Mouse (Mus musculus): ENCODE data around the gene Stra6. TPM values are rescaled to one million over a fixed set of nuclear protein-coding genes. Genes with fewer than 3 reads are reported as not detected.

Stra6 gene
- total RNA-seq, 1 experiment from 2014 or later = not detected

GRCm38 (mm10) chr9:58196610-58197567 lies 133.3 kb downstream of the Stra6 start:
- ATAC-seq (replicated peaks; ENCODE audit: insufficient number of reproducible peaks, low FRiP score, low TSS enrichment, poor library complexity, severe bottlenecking) = no peak

GRCm38 (mm10) chr9:58197781-58198701 lies 134.5 kb downstream of the Stra6 start:
- ATAC-seq (replicated peaks; ENCODE audit: insufficient number of reproducible peaks, low FRiP score, low TSS enrichment, poor library complexity, severe bottlenecking) = 0 out of 2 replicates have a peak, but pooled peaks have one; percentile 19

GRCm38 (mm10) chr9:58198801-58199371 lies 135.3 kb downstream of the Stra6 start:
- no peak for ATAC-seq (replicated peaks; ENCODE audit: insufficient number of reproducible peaks, low FRiP score, low TSS enrichment, poor library complexity, severe bottlenecking)

GRCm38 (mm10) chr9:58199381-58200269 lies 136.0 kb downstream of the Stra6 start:
- no peak for ATAC-seq (replicated peaks; ENCODE audit: insufficient number of reproducible peaks, low FRiP score, low TSS enrichment, poor library complexity, severe bottlenecking)

GRCm38 (mm10) chr9:58200270-58201090 lies 136.9 kb downstream of the Stra6 start:
- ATAC-seq (replicated peaks; ENCODE audit: insufficient number of reproducible peaks, low FRiP score, low TSS enrichment, poor library complexity, severe bottlenecking) = no peak

GRCm38 (mm10) chr9:58201091-58201842 lies 137.7 kb downstream of the Stra6 start:
- no peak for ATAC-seq (replicated peaks; ENCODE audit: insufficient number of reproducible peaks, low FRiP score, low TSS enrichment, poor library complexity, severe bottlenecking)

- ATAC-seq (replicated peaks; ENCODE audit: insufficient number of reproducible peaks, low FRiP score, low TSS enrichment, poor library complexity, severe bottlenecking) = no peak
These were observed 138.4 kb downstream of the Stra6 start for GRCm38 (mm10) chr9:58201861-58202549.

GRCm38 (mm10) chr9:58202676-58203453 lies 139.3 kb downstream of the Stra6 start:
- ATAC-seq (replicated peaks; ENCODE audit: insufficient number of reproducible peaks, low FRiP score, low TSS enrichment, poor library complexity, severe bottlenecking) = no peak

Other genes with a start within 250 kb of the Stra6 start
- gene Arid3b, start 227.0 kb upstream of the Stra6 start, total RNA-seq (2017) = 9.1 to 26.5 TPM (median 10.0 TPM) in 3 replicates
- gene Ubl7, start 152.8 kb upstream of the Stra6 start, total RNA-seq (2017) = 10.9 to 35.9 TPM (median 17.3 TPM) in 3 replicates
- gene Sema7a, start 123.7 kb upstream of the Stra6 start, total RNA-seq (2017) = 0.49 to 16.6 TPM (median 13.2 TPM) in 3 replicates
- gene Cyp11a1, start 57.4 kb upstream of the Stra6 start, total RNA-seq (2017) = 7.8 to 44.8 TPM (median 28.4 TPM) in 3 replicates
- gene Ccdc33, start 55.0 kb downstream of the Stra6 start, total RNA-seq (2017) = not detected in 3 replicates
- not detected in 3 replicates for gene Islr, start 140.5 kb downstream of the Stra6 start, total RNA-seq (2017)
- gene Islr2, start 140.5 kb downstream of the Stra6 start, total RNA-seq (2017) = 0.10 to 0.11 TPM in 2 of 3 replicates, not detected in the other
- gene Pml, start 186.0 kb downstream of the Stra6 start, total RNA-seq (2017) = 6.6 to 23.5 TPM (median 15.6 TPM) in 3 replicates
- 11.3 to 14.2 TPM (median 13.0 TPM) in 3 replicates for gene Stoml1, start 189.4 kb downstream of the Stra6 start, total RNA-seq (2017)
- gene Loxl1, start 249.4 kb downstream of the Stra6 start, total RNA-seq (2017) = not detected in 3 replicates